Mouse (Mus musculus) megakaryocyte progenitor cell, adult 5-6 weeks (primary cell): ENCODE measurements around the gene Gm43064. TPM values are rescaled to one million over a fixed set of nuclear protein-coding genes. Genes with fewer than 3 reads are reported as not detected.
A peak's percentile ranks its signal among the peaks of the same experiment; 100 is the strongest.
"Not testable (repeated sequence)": the region's sequence is repeated elsewhere in the genome, so short reads cannot be mapped to it uniquely, and the experiment has no call there.

Experiments used
- ATAC-seq: replicated peaks from 2 replicates; pipeline ENCODE4 v1.8.0; 2016; ENCODE audit warnings: mild to moderate bottlenecking, moderate TSS enrichment, inconsistent platforms; ENCODE audit not compliant: poor library complexity
- total RNA-seq, 2 experiments: library from RNA; stranded (forward) in 1 of 2; stranded (reverse) in 1 of 2; fragments of 157-497, 149-512 nt in 1 of 2; fragments of 200-1000 nt in 1 of 2; gene quantifications; 2 replicates each; pipeline versions ENCODE4 v1.2.3 to v1.2.4; 2015 to 2017

Gene Gm43064
- total RNA-seq (2015) (0.64 TPM in 1 of 2 replicates, not detected in the other), total RNA-seq (2017) (not detected in 2 replicates)

- peak; percentile 85 for ATAC-seq
Measured at GRCm38 (mm10) chr3:103808891-103809798, at the start of gene Gm43064, which contains the start of the genes Dclre1b and Ap4b1. Gene Gm43064, plus strand, starts transcription at chr3:103809573. Gene Dclre1b, minus strand, starts transcription at chr3:103809444. Gene Ap4b1, plus strand, starts transcription at chr3:103809520.

DNA sequence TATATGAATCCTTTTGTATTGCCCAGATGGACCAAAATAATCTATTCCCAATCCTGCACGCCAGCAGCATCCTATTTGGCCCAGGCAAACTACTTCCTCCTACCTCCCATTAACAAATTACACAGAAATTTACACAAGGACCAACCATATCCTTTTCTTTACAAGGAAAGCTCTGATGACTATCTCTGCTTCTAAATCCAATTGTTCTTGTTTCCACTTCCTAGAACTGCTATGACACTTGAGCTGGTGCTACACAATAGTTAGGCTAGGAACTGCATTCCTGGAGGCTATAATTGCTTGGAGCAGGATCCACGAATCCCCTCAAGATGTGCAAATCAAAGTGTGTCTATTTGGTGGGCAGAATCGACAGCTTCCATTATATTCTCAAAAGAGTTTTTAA, 42.6 kb upstream of the Gm43064 start:
- no peak for ATAC-seq

DNA sequence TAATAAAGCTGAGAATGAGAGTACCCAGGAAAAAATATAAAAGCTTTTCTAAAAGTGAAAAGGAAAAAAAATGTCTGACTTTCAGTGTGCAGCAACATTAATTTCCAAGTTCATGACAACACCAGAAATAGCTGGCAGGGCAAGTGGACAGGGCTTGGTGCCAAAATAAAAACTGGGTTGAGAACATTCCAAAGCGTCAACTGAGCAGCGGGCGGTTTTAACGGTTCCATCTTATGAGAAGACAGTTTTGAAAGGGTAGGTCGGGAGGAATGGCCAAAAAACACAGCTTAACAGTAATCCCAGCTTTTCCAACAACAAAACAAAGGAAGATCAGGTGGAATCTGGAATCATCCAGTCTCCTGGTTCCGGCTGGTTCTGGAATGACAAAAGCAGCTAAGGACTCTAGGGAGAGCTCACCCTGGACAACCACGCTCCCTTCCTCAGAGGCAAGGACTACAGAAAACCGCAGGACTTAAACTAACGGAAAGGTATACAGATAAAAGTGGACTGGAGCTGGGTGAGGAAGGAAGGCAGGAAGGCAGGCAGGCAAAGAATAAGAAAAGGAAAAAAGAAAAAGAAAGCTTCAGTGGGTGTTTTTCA, 37.7 kb upstream of the Gm43064 start:
- peak; percentile 42; the same call in 1 of the 2 replicates for ATAC-seq

DNA sequence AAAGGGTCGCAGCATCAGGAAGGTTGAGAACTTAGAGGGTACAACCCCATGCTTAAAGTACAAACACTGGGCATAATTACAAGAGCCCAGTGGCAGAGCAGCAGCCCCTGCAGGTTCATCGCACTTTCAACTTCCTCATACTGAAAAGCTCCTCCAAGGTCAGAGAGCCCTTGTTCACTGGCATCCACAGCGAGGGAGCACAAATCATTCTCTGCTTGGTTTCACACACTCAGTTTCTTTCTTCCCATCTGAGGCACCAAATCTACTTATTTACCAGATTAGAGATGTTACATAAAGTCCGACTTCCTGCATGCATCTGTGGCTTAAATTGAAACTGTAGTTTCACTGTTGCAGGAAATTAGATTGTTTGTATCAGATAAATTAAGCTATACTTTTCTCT, 36.5 kb upstream of the Gm43064 start:
- ATAC-seq: peak; percentile 63

DNA sequence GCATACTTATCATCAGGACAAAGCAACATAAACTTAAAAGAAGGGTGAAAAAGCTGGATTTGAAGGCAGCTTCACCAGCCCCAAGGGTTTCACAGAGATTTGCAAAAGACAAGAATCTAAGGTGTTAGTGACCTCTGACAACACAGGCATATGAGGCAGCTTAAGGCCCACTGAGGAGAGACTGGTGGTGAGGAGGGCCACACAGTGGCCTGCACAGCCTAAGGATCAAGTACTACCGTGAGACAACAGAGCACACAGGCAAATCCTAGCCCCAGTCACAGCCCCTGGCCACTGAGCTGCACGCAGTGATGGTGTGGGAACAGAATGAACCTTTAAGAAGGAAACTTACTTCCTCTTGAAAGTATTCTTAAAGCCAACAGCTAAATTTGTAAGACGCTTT, 35.9 kb upstream of the Gm43064 start:
- ATAC-seq: peak; percentile 40

DNA sequence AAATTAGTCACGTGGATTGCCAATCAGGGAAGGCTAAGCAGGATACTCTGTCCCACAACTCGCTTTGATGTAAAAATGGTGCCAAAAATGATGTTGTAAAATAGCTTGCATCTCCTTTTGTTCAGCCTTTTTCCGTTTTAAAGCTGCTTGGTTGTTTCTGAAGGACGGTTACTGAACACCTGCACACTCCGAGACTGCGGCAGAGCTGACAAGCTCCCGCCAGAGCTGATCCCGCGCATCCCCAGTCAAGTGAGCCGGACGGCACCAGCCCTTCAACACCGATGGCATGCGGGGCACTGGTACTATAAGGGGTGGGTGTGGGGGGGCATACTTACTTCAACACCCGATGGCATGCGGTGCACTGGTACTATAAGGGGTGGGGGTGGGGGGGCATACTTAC, 35.4 kb upstream of the Gm43064 start:
- ATAC-seq: no peak

- no peak for ATAC-seq
Measured at GRCm38 (mm10) chr3:103777940-103778339, 31.4 kb upstream of the Gm43064 start.

- ATAC-seq: peak; percentile 27; the same call in 1 of the 2 replicates
Measured at GRCm38 (mm10) chr3:103778660-103779059, 30.7 kb upstream of the Gm43064 start.

DNA sequence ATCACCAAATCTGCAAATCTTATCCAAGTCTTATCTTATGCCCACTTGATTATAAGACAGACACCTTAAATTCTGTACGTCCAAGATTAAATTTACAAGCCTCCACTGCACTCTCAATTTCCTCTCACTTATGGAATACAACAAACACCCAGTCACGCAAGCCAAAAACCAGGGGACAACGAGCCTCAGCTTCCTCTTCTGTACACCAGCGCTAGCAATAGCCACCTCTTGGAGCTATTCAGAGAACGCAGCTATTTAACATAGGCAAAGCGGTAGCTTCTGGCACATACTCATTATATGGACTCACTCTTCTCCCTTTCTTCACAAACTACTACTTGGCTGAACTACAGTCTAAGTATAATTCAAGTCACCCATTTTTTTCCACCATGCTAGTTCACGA, 30.2 kb upstream of the Gm43064 start:
- peak; percentile 55 for ATAC-seq

DNA sequence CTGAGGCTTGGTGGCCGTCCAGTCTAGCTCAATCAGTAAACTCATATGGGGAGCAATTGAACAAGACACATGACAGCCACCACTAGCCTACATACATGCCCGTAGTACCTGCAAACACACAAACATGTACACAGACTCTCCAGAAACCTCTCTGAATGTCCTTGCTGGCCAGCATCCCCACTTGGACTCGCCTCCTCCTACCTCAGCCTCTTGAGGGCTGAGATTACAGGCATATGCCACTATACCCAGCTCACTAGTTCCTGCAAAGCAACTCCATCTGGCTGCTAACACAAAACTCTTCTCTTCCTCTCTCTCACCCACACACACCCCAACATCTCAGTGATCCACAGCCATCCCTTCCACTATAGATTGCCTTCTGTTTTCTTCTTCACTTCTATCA, 29.1 kb upstream of the Gm43064 start:
- no peak for ATAC-seq

- ATAC-seq: no peak
Measured at GRCm38 (mm10) chr3:103780777-103781176, 28.6 kb upstream of the Gm43064 start.

DNA sequence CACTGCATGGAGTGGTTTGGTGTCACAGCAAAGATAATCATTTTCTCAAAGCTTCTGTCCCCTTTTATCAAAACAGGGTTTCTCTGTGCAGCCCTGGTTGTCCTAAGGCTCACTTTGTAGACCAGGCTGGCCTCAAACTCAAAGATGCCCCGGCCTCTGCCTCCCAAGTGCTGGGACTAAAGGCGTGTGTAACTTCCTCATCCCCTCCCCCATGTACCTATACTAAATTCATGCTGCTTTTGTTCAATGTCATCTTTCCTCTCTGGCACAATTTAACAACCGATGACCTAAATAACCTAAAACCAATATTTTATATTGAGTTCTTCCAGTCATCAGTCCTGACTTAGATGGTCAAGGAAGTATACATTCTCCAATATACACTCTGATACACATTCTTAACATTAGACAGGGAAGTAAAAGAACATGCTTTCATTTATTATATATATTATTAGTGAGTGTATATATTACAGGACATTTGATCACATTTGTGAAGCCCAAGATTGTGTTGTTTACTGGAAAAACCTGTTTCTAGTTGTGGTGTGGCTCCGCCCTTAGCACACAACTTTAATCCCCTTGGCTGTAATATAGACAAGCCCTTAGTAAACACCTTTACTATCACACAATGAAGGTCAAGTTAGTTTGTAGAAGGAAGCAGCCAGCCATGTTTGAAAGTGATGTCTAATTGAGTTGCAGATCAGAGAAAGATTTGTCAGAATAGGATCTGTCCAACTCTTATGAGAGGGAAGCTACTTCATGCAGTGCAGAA, 26.3 kb upstream of the Gm43064 start:
- ATAC-seq: no peak

- ATAC-seq: peak; percentile 37
Measured at GRCm38 (mm10) chr3:103787225-103787624, 22.1 kb upstream of the Gm43064 start.

DNA sequence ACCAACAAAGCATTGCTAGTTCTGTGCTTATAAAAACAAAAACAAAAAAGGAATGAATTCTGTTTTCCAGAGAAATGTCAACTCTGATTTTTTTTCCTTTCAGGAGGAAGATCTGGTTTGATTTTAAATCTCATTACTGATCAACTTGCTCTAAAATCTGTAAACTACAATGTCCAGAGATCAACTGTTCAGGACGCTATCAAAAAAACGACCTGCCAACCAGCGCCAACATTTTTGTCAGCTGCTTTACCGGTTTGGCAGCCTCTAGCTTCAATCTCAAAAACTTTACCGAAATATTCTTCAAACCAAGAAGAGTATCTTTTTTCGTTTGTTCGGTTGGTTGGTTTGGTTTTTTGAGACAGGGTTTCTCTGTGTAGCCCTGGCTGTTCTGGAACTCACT, 20.3 kb upstream of the Gm43064 start:
- no peak for ATAC-seq

GRCm38 (mm10) chr3:103789891-103790345, 19.5 kb upstream of the Gm43064 start:
- peak; percentile 24 for ATAC-seq

DNA sequence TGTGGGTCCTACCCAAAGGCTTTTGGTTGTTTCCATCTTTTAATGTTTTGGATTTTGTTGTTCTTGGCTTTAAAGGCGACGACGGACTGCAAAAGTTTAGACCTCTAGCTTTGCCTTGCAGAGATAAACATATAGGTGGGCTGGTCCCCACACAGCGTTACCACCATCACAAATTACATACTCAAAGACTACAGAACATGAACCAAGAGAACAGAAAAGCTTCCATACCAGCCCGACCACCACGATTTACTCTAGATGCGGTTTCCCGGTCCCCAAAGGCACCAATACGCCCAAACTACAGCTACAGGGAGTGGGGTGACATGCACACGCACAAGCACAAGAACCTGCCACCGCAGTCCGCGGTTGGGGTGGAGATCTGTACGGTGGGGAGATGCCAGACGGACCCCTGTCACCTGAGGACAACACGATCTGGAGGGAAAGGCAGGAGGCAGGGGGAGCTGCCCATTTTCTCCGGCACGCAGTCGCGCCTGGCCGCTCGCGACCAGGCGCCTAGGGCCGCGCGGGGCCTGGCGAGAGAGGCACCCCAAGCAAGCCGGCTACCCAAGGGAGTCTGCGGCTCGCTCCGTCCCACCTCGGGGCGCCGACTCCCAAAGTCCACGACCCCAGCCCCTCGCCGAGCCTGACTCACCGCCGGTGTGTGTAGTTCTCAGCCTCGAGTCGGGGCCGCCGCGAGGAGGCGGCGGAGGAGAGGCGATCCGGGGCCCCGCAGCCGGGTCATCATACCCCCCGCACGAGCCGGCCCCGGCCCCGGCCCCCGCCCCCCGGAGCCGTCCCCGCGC, 18.8 kb upstream of the Gm43064 start:
- ATAC-seq: peak; percentile 11; the same call in 1 of the 2 replicates

DNA sequence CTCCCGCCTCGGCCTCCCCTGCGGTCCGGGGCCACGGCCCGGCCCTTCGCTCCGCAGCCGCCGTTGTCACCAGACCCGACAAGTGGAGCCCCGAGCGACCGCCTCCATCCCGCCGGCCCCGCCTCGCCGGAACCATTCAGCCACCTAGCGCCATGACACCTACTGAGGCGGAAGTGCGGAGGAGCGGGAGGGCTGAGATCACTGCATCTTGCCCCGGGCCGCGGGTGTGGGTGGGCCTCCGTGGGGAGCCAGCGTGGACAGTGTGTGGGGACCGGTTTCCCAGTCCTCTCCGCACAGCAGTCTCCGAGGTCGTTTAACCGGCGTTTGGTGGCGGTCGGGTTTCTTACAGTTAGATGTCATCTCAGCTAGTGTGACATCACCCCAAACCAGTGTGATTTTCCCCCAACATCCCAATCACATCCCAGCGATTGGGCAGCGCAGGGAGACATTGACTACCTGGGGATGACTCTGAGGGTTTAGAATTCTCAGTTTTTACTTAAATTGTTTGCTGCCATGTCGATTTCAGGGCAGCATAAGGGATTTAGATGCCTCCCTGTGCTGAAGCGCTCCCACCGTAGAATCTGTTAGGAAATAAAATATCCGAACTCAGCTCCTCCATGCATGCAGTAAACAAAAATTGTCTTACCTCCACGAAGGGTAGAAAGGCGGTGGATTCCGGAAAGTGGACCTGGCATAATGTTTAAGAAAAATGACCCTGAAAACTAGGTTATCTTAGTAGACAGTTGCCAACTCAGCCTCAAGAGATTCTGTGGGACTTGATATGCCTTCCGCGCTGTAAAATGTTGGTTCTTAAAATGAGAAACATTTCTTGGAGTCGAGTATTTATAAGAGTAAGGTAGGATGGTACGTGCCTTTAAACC, 17.9 kb upstream of the Gm43064 start, which contains the start of gene Hipk1:
Hipk1 (minus strand) TSS at position 334 of the 881 bp plus-strand sequence.
- peak; percentile 89 for ATAC-seq

GRCm38 (mm10) chr3:103792111-103792406, 17.3 kb upstream of the Gm43064 start:
- not testable (repeated sequence) for ATAC-seq

- no peak for ATAC-seq
Measured at GRCm38 (mm10) chr3:103792566-103792965, 16.8 kb upstream of the Gm43064 start.
